Mouse (Mus musculus) gastrocnemius, adult 18-20 months (tissue): ENCODE data around the gene Olfr1428. TPM values are rescaled to one million over a fixed set of nuclear protein-coding genes. Genes with fewer than 3 reads are reported as not detected.
"Not testable (repeated sequence)": the region's sequence is repeated elsewhere in the genome, so short reads cannot be mapped to it uniquely, and the experiment has no call there.

Experiments
- DNase-seq: peaks from one replicate; pipeline ENCODE4 v3.0.0; 2021; ENCODE audit warnings: low spot score
- long read RNA-seq, 2 experiments: library from polyadenylated mRNA; stranded (forward); transcript quantifications; one replicate each; pipeline ENCODE4 v2.0.0; 2021
- total RNA-seq, 2 experiments: library from RNA; stranded (reverse); gene quantifications; 2 replicates each; pipeline ENCODE4 v1.2.3; 2021

The Olfr1428 gene
- total RNA-seq = not detected
- long read RNA-seq, experiment 1 = 0 reads
- long read RNA-seq, experiment 2 = 0 reads

GRCm38 (mm10) chr19:12115797-12116196, at the start of gene Olfr1428:
TSS of gene Olfr1428 (minus strand) at chr19:12115897.
- no peak for DNase-seq

- DNase-seq = no peak
Observed at GRCm38 (mm10) chr19:12145452-12145851, 29.8 kb upstream of the Olfr1428 start.

- peak; percentile 9 for DNase-seq
Observed at GRCm38 (mm10) chr19:12143356-12143755, 27.7 kb upstream of the Olfr1428 start.

- peak; percentile 20 for DNase-seq
Observed at GRCm38 (mm10) chr19:12134289-12134688, 18.6 kb upstream of the Olfr1428 start.

- DNase-seq = no peak
Observed at GRCm38 (mm10) chr19:12123103-12123502, 7.4 kb upstream of the Olfr1428 start, which contains the start of gene Olfr76. TSS of gene Olfr76 (minus strand) at chr19:12123203.

- DNase-seq = no peak
Observed at GRCm38 (mm10) chr19:12116464-12116863, 767 bp upstream of the Olfr1428 start.

GRCm38 (mm10) chr19:12113807-12114206, 1.9 kb downstream of the Olfr1428 start:
- no peak for DNase-seq

- DNase-seq = no peak
Observed at GRCm38 (mm10) chr19:12104541-12104940, 11.2 kb downstream of the Olfr1428 start.

GRCm38 (mm10) chr19:12103234-12103633, 12.5 kb downstream of the Olfr1428 start, which contains the start of gene Olfr1427:
TSS of gene Olfr1427 (minus strand) at chr19:12103334.
- no peak for DNase-seq

- DNase-seq = no peak
Observed at GRCm38 (mm10) chr19:12091913-12092312, 23.8 kb downstream of the Olfr1428 start, which contains the start of gene Olfr1426. TSS of gene Olfr1426 (minus strand) at chr19:12092013.

- not testable (repeated sequence) for DNase-seq
Observed at GRCm38 (mm10) chr19:12077631-12078030, 38.1 kb downstream of the Olfr1428 start, which contains the start of gene Olfr1425. TSS of gene Olfr1425 (minus strand) at chr19:12077731.

- not testable (repeated sequence) for DNase-seq
Observed at GRCm38 (mm10) chr19:12069546-12069945, 46.2 kb downstream of the Olfr1428 start.

- not testable (repeated sequence) for DNase-seq
Observed at GRCm38 (mm10) chr19:12067806-12068205, 47.9 kb downstream of the Olfr1428 start.

- DNase-seq = not testable (repeated sequence)
Observed at GRCm38 (mm10) chr19:12062582-12062981, 53.1 kb downstream of the Olfr1428 start, which contains the start of gene Olfr1424. TSS of gene Olfr1424 (minus strand) at chr19:12062682.

Other genes starting within 250 kb of the Olfr1428 start
- gene Olfr1419, start 240.8 kb downstream of the Olfr1428 start, total RNA-seq = not detected
- not detected for gene Olfr1420, start 229.3 kb downstream of the Olfr1428 start, total RNA-seq
- 10 to 100 TPM; 23.6 to 27.3 TPM for gene Patl1, start 203.5 kb downstream of the Olfr1428 start, total RNA-seq
- 10 to 100 TPM; 53.4 to 56.3 TPM for gene Osbp, start 150.0 kb downstream of the Olfr1428 start, total RNA-seq
- gene Olfr1423, start 74.6 kb downstream of the Olfr1428 start, total RNA-seq = not detected
- gene Olfr1424, start 53.2 kb downstream of the Olfr1428 start, total RNA-seq = not detected
- gene Olfr1425, start 38.2 kb downstream of the Olfr1428 start, total RNA-seq = not detected
- not detected for gene Olfr1426, start 23.9 kb downstream of the Olfr1428 start, total RNA-seq
- gene Olfr1427, start 12.6 kb downstream of the Olfr1428 start, total RNA-seq = not detected
- not detected for gene Olfr76, start 7.3 kb upstream of the Olfr1428 start, total RNA-seq
- gene Olfr1555-ps1, start 54.2 kb upstream of the Olfr1428 start, total RNA-seq = not detected
- gene Olfr1431, start 84.7 kb upstream of the Olfr1428 start, total RNA-seq = not detected
- gene Olfr1432, start 116.7 kb upstream of the Olfr1428 start, total RNA-seq = not detected
- gene Olfr262, start 125.8 kb upstream of the Olfr1428 start, total RNA-seq = not detected
- gene Olfr235, start 145.1 kb upstream of the Olfr1428 start, total RNA-seq = not detected
- not detected for gene Olfr1434, start 164.0 kb upstream of the Olfr1428 start, total RNA-seq
- not detected for gene Olfr1436, start 183.2 kb upstream of the Olfr1428 start, total RNA-seq
- gene Olfr1437, start 209.2 kb upstream of the Olfr1428 start, total RNA-seq = not detected
- gene Olfr1438-ps1, start 220.0 kb upstream of the Olfr1428 start, total RNA-seq = not detected